Mouse (Mus musculus) liver, embryonic 13.5 days (tissue): ENCODE measurements at regions not wholly inside any gene's neighbourhood (a gene's known extent, or its start where the extent isn't known, plus 50 kb on each side); places are given as distances from the start of the nearest gene placed in this dataset.
A peak's percentile ranks its signal among the peaks of the same experiment; 100 is the strongest.

Source experiments
- ATAC-seq: fragments of 200-750 bp; cut with Nextera tagmentation; 2 replicates; pipeline ENCODE4 v1.8.0; 2017; ENCODE audit warnings: low read depth, mild to moderate bottlenecking, moderate number of reproducible peaks, moderate library complexity
- DNase-seq: peaks from one replicate; pipeline ENCODE4 v3.0.0; 2022
- H3K27ac ChIP-seq: fragments of 300-500 bp; sonication (generic); 2 replicates; pipeline ENCODE4 v1.5.1; 2015; ENCODE audit warnings: moderate library complexity, mild to moderate bottlenecking, inconsistent platforms
- H3K27me3 ChIP-seq: fragments of 300-500 bp; sonication (generic); 2 replicates; pipeline ENCODE4 v1.6.1; 2015; ENCODE audit warnings: mild to moderate bottlenecking, inconsistent platforms
- H3K36me3 ChIP-seq: fragments of 300-500 bp; sonication (generic); 2 replicates; pipeline ENCODE4 v1.6.1; 2015; ENCODE audit warnings: mild to moderate bottlenecking, inconsistent platforms
- H3K4me1 ChIP-seq: fragments of 300-500 bp; sonication (generic); replicated peaks from 2 replicates; pipeline ENCODE4 v1.6.1; 2015; ENCODE audit warnings: inconsistent platforms
- H3K4me2 ChIP-seq: fragments of 300-500 bp; sonication (generic); 2 replicates; pipeline ENCODE4 v1.6.1; 2015; ENCODE audit warnings: inconsistent platforms, mild to moderate bottlenecking, moderate library complexity
- H3K4me3 ChIP-seq: fragments of 300-500 bp; sonication (generic); replicated peaks from 2 replicates; pipeline ENCODE4 v1.5.1; 2015; ENCODE audit warnings: mild to moderate bottlenecking, inconsistent platforms
- H3K9ac ChIP-seq: fragments of 300-500 bp; sonication (generic); 2 replicates; pipeline ENCODE4 v1.6.1; 2015; ENCODE audit warnings: mild to moderate bottlenecking, inconsistent platforms
- H3K9me3 ChIP-seq: fragments of 300-500 bp; sonication (generic); replicated peaks from 2 replicates; pipeline ENCODE4 v1.6.1; 2016; ENCODE audit warnings: inconsistent platforms
- WGBS: fragments of 180-500 bp; shearing (Covaris S2); methylation state at CpG from one replicate; pipeline ENCODE4 v1.1.7; 2015; ENCODE audit not compliant: insufficient replicate concordance; 5-methylcytosine and 5-hydroxymethylcytosine counted together

GRCm38 (mm10) chr7:119384670-119385241 lies 74.3 kb downstream of the Gp2 start:
- ATAC-seq (no peak), DNase-seq (no peak)
- H3K4me3 ChIP-seq: no peak overlapping the region
- H3K9me3 ChIP-seq: no peaks in the 10 kb centered on the region
- H3K27me3 ChIP-seq: no peaks in the 10 kb centered on the region
- no peak overlapping the region for H3K4me2 ChIP-seq
- no peak overlapping the region for H3K27ac ChIP-seq
- H3K9ac ChIP-seq: no peak overlapping the region
- WGBS: 48% methylated on average over 7 of the region's 7 CpGs
- H3K4me1 ChIP-seq: no peaks in the 10 kb centered on the region
- no peaks in the 10 kb centered on the region for H3K36me3 ChIP-seq

DNA sequence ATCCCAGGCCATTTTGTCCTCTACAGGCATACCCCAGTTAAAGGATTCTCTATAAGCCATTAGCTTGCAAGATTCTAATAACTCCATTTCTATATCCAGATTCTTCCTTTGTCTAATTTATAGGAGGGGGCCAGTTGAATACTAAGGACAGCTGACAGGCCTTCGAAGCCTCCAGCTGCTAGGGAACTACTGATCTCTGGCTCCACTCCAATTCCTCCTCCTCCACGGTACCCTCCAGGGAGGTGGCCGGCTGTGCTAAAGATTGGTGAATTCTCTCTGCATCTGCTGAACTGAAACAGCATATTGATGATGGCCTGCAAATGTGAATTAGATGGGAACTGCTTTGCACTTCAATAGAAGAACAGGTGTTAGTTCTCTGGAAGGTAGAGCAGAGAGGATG lies 79.2 kb downstream of the Gp2 start:
- no peak overlapping the region for H3K27ac ChIP-seq
- no peaks in the 10 kb centered on the region for H3K9me3 ChIP-seq
- DNase-seq (no peak), ATAC-seq (no peak)
- H3K4me2 ChIP-seq: no peak overlapping the region
- 56% methylated on average over 3 of the region's 3 CpGs for WGBS
- no peak overlapping the region for H3K9ac ChIP-seq
- H3K36me3 ChIP-seq: no peaks in the 10 kb centered on the region
- H3K27me3 ChIP-seq: no peaks in the 10 kb centered on the region
- H3K4me1 ChIP-seq: no peaks in the 10 kb centered on the region
- H3K4me3 ChIP-seq: no peak overlapping the region

DNA sequence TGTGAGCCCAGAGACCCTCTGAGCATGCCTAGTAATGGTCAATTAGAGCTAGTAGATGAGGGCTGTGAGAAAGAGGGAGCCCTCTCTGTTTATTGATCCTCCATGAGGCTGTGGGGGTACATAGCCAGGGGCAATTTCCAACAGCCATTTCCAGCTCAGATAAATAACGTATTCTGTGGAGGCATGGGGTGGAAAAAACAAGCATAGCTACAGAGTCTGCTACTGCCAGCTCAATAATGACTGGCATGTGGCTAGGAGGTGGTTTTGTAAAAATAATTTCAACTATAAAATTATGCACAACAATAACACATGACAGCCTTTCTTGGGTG lies 94.9 kb downstream of the Gp2 start:
- Histone ChIP-seq H3K27me3 (no peaks in the 10 kb centered on the region), H3K36me3 (no peaks in the 10 kb centered on the region), H3K4me1 (no peaks in the 10 kb centered on the region), H3K4me2 (no peak overlapping the region), H3K27ac (no peak overlapping the region), H3K9ac (no peak overlapping the region), H3K9me3 (no peaks in the 10 kb centered on the region), H3K4me3 (no peak overlapping the region)
- DNase-seq: no peak
- no peak for ATAC-seq
- 57% methylated on average over 1 of the region's 1 CpGs for WGBS

- WGBS: 66% methylated on average over 5 of the region's 5 CpGs
- Histone ChIP-seq H3K4me3 (no peak overlapping the region), H3K4me2 (no peak overlapping the region), H3K4me1 (no peaks in the 10 kb centered on the region), H3K9me3 (no peaks in the 10 kb centered on the region), H3K27me3 (no peaks in the 10 kb centered on the region), H3K9ac (no peak overlapping the region), H3K27ac (no peak overlapping the region), H3K36me3 (no peaks in the 10 kb centered on the region)
- no peak for ATAC-seq
- no peak for DNase-seq
Measured at GRCm38 (mm10) chr7:119363552-119364267, 95.4 kb downstream of the Gp2 start.

DNA sequence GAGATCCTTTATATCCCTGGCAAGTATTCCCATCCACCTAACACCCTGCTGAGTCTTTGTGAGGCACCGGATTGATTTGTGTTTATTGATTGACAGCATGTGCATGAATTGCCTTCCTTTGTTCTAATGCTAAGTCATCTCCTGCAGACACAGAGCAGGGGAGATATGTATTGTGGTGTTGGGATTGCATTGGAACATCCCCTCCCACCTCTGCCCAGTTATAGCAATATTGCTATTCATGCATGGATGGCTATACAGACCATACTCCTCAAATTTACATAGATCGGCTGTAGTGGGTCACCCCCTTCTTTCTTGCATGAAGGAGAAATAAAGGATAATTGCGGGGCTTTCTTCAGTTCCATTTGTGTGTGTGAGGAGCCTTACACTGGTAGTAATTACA lies 101.7 kb downstream of the Gp2 start:
- DNase-seq: no peak
- 76% methylated on average over 3 of the region's 3 CpGs for WGBS
- no peaks in the 10 kb centered on the region for H3K4me1 ChIP-seq
- H3K27me3 ChIP-seq: no peaks in the 10 kb centered on the region
- no peak overlapping the region for H3K9ac ChIP-seq
- no peaks in the 10 kb centered on the region for H3K9me3 ChIP-seq
- no peak overlapping the region for H3K4me3 ChIP-seq
- H3K36me3 ChIP-seq: no peaks in the 10 kb centered on the region
- no peak for ATAC-seq
- H3K4me2 ChIP-seq: no peak overlapping the region
- H3K27ac ChIP-seq: no peak overlapping the region

DNA sequence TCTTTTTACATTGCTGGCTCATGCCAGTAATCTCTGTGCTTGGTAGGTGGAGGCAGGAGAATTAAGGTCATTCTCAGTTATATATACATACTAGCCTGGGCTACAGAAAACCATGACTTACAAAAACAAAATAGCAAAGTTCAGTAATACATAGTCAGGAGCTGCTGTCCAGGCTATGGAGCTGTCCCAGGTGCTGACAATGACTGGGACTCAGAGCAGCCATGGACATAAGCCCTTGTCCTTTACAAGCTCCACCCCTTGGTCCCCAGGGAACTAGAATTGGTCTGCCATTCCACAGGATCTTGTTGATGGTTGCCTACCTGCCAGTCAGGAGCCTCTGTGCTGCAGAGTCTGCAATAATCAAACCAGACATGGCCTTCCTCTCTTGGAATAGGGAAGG lies 102.8 kb downstream of the Gp2 start:
- no peaks in the 10 kb centered on the region for H3K36me3 ChIP-seq
- DNase-seq (no peak), ATAC-seq (no peak)
- H3K9ac ChIP-seq: no peak overlapping the region
- no peaks in the 10 kb centered on the region for H3K9me3 ChIP-seq
- H3K27me3 ChIP-seq: no peaks in the 10 kb centered on the region
- H3K4me3 ChIP-seq: no peak overlapping the region
- H3K27ac ChIP-seq: no peak overlapping the region
- H3K4me2 ChIP-seq: no peak overlapping the region
- H3K4me1 ChIP-seq: no peaks in the 10 kb centered on the region

- DNase-seq: no peak
- Histone ChIP-seq H3K4me2 (no peak overlapping the region), H3K9ac (no peak overlapping the region), H3K4me3 (no peak overlapping the region), H3K27ac (no peak overlapping the region), H3K4me1 (no peaks in the 10 kb centered on the region), H3K36me3 (no peaks in the 10 kb centered on the region), H3K9me3 (no peaks in the 10 kb centered on the region), H3K27me3 (no peaks in the 10 kb centered on the region)
- no peak for ATAC-seq
- 76% methylated on average over 12 of the region's 12 CpGs for WGBS
Measured at GRCm38 (mm10) chr7:119352571-119352970, 106.5 kb downstream of the Gp2 start.

GRCm38 (mm10) chr7:119350641-119351040 lies 108.4 kb downstream of the Gp2 start:
- no peak for DNase-seq
- ATAC-seq: no peak
- WGBS: 47% methylated on average over 1 of the region's 1 CpGs
- no peak overlapping the region for H3K4me2 ChIP-seq
- H3K27ac ChIP-seq: no peak overlapping the region
- H3K4me1 ChIP-seq: no peaks in the 10 kb centered on the region
- no peaks in the 10 kb centered on the region for H3K9me3 ChIP-seq
- no peaks in the 10 kb centered on the region for H3K27me3 ChIP-seq
- no peak overlapping the region for H3K9ac ChIP-seq
- H3K4me3 ChIP-seq: no peak overlapping the region
- H3K36me3 ChIP-seq: no peaks in the 10 kb centered on the region

DNA sequence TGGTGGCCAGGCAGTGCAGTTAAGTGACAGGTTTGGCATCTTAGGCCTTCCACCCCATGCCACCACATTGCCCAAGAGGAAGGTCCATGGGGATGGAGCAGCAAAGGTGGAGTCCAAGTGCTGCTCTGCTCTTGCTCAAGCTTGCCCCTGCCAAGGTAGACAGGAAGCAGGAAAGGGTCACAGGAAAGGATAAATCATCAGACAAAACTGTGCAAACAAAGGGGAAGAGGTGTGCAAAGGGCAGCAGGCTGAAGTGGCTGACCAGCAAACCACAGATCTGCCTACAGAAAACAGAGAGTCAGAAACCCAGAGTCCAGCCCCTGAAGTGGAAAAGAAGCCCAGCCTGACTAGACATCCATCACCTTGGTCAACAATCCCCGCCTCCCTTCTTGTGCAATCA lies 115.7 kb downstream of the Gp2 start:
- no peaks in the 10 kb centered on the region for H3K4me1 ChIP-seq
- H3K36me3 ChIP-seq: no peaks in the 10 kb centered on the region
- H3K27ac ChIP-seq: no peak overlapping the region
- H3K4me2 ChIP-seq: no peak overlapping the region
- DNase-seq (no peak), ATAC-seq (peak; percentile 31; the same call in 1 of the 2 replicates)
- H3K4me3 ChIP-seq: no peak overlapping the region
- H3K9me3 ChIP-seq: no peaks in the 10 kb centered on the region
- H3K27me3 ChIP-seq: no peaks in the 10 kb centered on the region
- H3K9ac ChIP-seq: no peak overlapping the region
- 42% methylated on average over 1 of the region's 1 CpGs for WGBS

GRCm38 (mm10) chr7:119333102-119333501 lies 126.0 kb downstream of the Gp2 start:
- Histone ChIP-seq H3K9ac (no peak overlapping the region), H3K4me2 (no peak overlapping the region), H3K36me3 (no peaks in the 10 kb centered on the region), H3K27ac (no peak overlapping the region), H3K9me3 (no peaks in the 10 kb centered on the region), H3K4me3 (no peak overlapping the region), H3K4me1 (no peaks in the 10 kb centered on the region), H3K27me3 (no peaks in the 10 kb centered on the region)
- WGBS: 77% methylated on average over 1 of the region's 1 CpGs
- ATAC-seq: no peak
- no peak for DNase-seq

DNA sequence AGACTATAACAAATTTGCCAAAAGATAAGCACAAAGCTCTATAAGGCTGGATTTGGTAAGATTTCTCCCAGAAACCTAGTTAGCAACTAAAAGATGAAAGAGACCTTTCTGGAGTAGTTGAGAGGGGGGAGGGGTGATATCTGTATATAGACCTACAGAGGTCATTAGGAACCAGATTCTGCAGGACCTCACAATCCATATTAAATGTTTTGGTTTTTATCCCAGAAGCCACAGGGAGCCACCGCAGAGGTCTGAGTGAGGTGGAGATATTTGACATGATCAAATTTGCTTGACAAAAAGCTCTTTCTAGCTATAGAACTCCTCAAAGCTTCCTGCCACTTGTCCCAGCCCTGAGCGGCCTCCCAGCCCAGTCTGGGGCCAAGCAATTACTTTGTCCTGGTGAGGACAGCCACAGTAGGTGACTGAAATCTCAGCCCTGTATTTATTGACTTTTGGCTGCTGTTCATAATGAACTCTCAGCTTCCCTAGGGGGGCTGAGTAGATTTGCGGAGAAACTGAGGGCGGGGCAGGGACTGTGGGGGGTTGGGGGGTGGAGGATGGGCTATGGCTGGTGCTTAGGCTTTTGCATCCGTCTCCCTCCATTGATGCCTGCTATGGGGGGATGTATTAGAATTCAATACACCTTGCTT lies 128.5 kb downstream of the Gp2 start:
- ATAC-seq (no peak), DNase-seq (no peak)
- Histone ChIP-seq H3K4me3 (no peak overlapping the region), H3K27me3 (no peaks in the 10 kb centered on the region), H3K27ac (no peak overlapping the region), H3K36me3 (no peaks in the 10 kb centered on the region), H3K9me3 (no peaks in the 10 kb centered on the region), H3K4me1 (no peaks in the 10 kb centered on the region), H3K9ac (no peak overlapping the region), H3K4me2 (no peak overlapping the region)
- 16% methylated on average over 5 of the region's 5 CpGs for WGBS

- DNase-seq (no peak), ATAC-seq (no peak)
- Histone ChIP-seq H3K4me1 (0 out of 2 replicates have a peak, but pooled peaks cover 2% of the 10 kb centered on the region), H3K27ac (no peak overlapping the region), H3K9ac (no peak overlapping the region), H3K36me3 (no peaks in the 10 kb centered on the region), H3K4me2 (no peak overlapping the region), H3K27me3 (no peaks in the 10 kb centered on the region), H3K9me3 (no peaks in the 10 kb centered on the region), H3K4me3 (no peak overlapping the region)
- WGBS: 42% methylated on average over 4 of the region's 4 CpGs
Measured at GRCm38 (mm10) chr7:119296307-119296706, 111.9 kb upstream of the Gpr139 start.
